Mouse (Mus musculus) testis, postnatal 10 days (tissue): ENCODE results near the gene Bicd2.

Experiments used
- DNase-seq: peaks from one replicate; pipeline ENCODE4 v3.0.0; 2021; ENCODE audit warnings: low spot score

The Bicd2 gene

GRCm38 (mm10) chr13:49341012-49341830, at the start of gene Bicd2:
Gene Bicd2 (plus strand): TSS chr13:49341585.
- DNase-seq: peak; percentile 92

GRCm38 (mm10) chr13:49291949-49292348, 49.4 kb upstream of the Bicd2 start:
- no peak for DNase-seq

- no peak for DNase-seq
These were observed 47.3 kb upstream of the Bicd2 start for GRCm38 (mm10) chr13:49294108-49294507.

- DNase-seq: no peak
These were observed 45.1 kb upstream of the Bicd2 start for GRCm38 (mm10) chr13:49296270-49296669.

- no peak for DNase-seq
These were observed 42.6 kb upstream of the Bicd2 start for GRCm38 (mm10) chr13:49298514-49299381.

- DNase-seq: no peak
These were observed 40.6 kb upstream of the Bicd2 start for GRCm38 (mm10) chr13:49300771-49301170.

- DNase-seq: no peak
These were observed 34.5 kb upstream of the Bicd2 start for GRCm38 (mm10) chr13:49306771-49307310.

- peak; percentile 59 for DNase-seq
These were observed 33.9 kb upstream of the Bicd2 start for GRCm38 (mm10) chr13:49307311-49307969.

GRCm38 (mm10) chr13:49308206-49308605, 33.2 kb upstream of the Bicd2 start:
- no peak for DNase-seq

GRCm38 (mm10) chr13:49308861-49309403, 32.5 kb upstream of the Bicd2 start:
- no peak for DNase-seq

GRCm38 (mm10) chr13:49309501-49309900, 31.9 kb upstream of the Bicd2 start:
- no peak for DNase-seq

GRCm38 (mm10) chr13:49311642-49312041, 29.7 kb upstream of the Bicd2 start:
- no peak for DNase-seq

GRCm38 (mm10) chr13:49316386-49317162, 24.8 kb upstream of the Bicd2 start:
- DNase-seq: no peak

GRCm38 (mm10) chr13:49317508-49317907, 23.9 kb upstream of the Bicd2 start:
- no peak for DNase-seq

- DNase-seq: no peak
These were observed 23.5 kb upstream of the Bicd2 start for GRCm38 (mm10) chr13:49317914-49318313.

GRCm38 (mm10) chr13:49320040-49320439, 21.3 kb upstream of the Bicd2 start, which contains the start of gene Fgd3:
Gene Fgd3 (minus strand): TSS chr13:49320311.
- DNase-seq: peak; percentile 61

GRCm38 (mm10) chr13:49320514-49320913, 20.9 kb upstream of the Bicd2 start:
- DNase-seq: no peak

- DNase-seq: no peak
These were observed 19.9 kb upstream of the Bicd2 start for GRCm38 (mm10) chr13:49321452-49321851.

- DNase-seq: no peak
These were observed 19.2 kb upstream of the Bicd2 start for GRCm38 (mm10) chr13:49322169-49322568.

- DNase-seq: no peak
These were observed 18.6 kb upstream of the Bicd2 start for GRCm38 (mm10) chr13:49322739-49323138.

- no peak for DNase-seq
These were observed 16.5 kb upstream of the Bicd2 start for GRCm38 (mm10) chr13:49324871-49325270.
